ENCODE assay signal across 25 mouse cellular contexts in the genomic region with DNA sequence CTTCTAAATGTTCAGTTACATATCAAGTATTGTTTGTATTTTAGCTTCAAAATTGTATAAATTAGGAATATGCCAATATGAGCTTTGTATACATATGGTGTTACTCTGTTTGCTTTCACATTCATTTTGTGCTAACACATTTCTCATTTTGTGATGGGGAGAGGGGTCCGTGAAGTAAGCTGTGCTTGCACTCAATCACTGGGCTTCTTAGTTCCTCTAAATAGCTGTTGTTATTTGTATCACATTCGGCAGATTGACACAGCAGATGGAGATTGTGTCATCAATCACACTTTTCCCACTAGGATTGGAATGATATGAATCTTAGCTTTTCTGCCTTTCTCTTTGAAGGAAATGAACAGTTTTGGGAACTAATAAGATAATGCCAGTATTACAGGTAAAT. TPM values are rescaled to one million over a fixed set of nuclear protein-coding genes. Genes with fewer than 3 reads are reported as not detected.
DNase-seq lines count a peak whose midpoint lies in the region; ATAC-seq lines count a peak whose summit lies in the region.
"Had no signal": no experiment of that assay in that cellular context is flagged by ENCODE, and none has a peak within 500 bp of the region (broad histone marks: within the 10 kb centered on the region; RNA-seq: fewer than 3 reads in every experiment).

No protein-coding gene starts in this region.

- H3K4me1 ChIP-seq in forebrain, embryonic 14.5 days (ENCODE audit: control insufficient read depth, insufficient read depth, low read length), result no peaks in the 10 kb centered on the region
- H3K4me1 ChIP-seq in forebrain, embryonic 15.5 days, result no peaks in the 10 kb centered on the region
- H3K4me1 ChIP-seq: embryonic facial prominence, embryonic 10.5 days; heart, embryonic 15.5 days; hindbrain, embryonic 13.5 days had no signal

- no peaks in the 10 kb centered on the region for H3K27me3 ChIP-seq in forebrain, embryonic 14.5 days (replicated peaks; ENCODE audit: control insufficient read depth, insufficient read depth, low read length)
- no peaks in the 10 kb centered on the region for H3K27me3 ChIP-seq in forebrain, embryonic 15.5 days
- H3K27me3 ChIP-seq: heart, embryonic 15.5 days; hindbrain, embryonic 13.5 days had no signal

- WGBS in forebrain, embryonic 14.5 days, result 79% methylated on average over 2 of the region's 2 CpGs
- WGBS in forebrain, embryonic 15.5 days, result 61% methylated on average over 2 of the region's 2 CpGs

- no peak overlapping the region for H3K27ac ChIP-seq in forebrain, embryonic 14.5 days (ENCODE audit: low read depth, low read length)
- no peak overlapping the region for H3K27ac ChIP-seq in forebrain, embryonic 15.5 days (replicated peaks)
- H3K27ac ChIP-seq: embryonic facial prominence, embryonic 10.5 days; heart, adult 2 months; heart, embryonic 15.5 days; hindbrain, embryonic 13.5 days; hindbrain, postnatal 0 days had no signal

- no peak overlapping the region for H3K4me2 ChIP-seq in forebrain, embryonic 14.5 days (ENCODE audit: low read length)
- H3K4me2 ChIP-seq in forebrain, embryonic 15.5 days (replicated peaks), result no peak overlapping the region
- H3K4me2 ChIP-seq: heart, embryonic 11.5 days; heart, embryonic 15.5 days; hindbrain, embryonic 13.5 days had no signal

- peak; percentile 53 for DNase-seq in forebrain, embryonic 14.5 days (ENCODE audit: low spot score)
- peak; percentile 7 to 30 for DNase-seq in layer of hippocampus, adult 18-20 months (ENCODE audit: low spot score in 2 of 2)
- no peak for DNase-seq in layer of hippocampus, postnatal 10 days (ENCODE audit: low spot score in 2 of 2)
- peak; percentile 17 for DNase-seq in brain, adult 2 months (ENCODE audit: low read depth, low spot score)
- peak; percentile 17 for DNase-seq in layer of hippocampus, adult 9-10 months (ENCODE audit: low spot score)
- DNase-seq in yolk sac, embryonic 10.5 days (ENCODE audit: low spot score), result no peak
- DNase-seq: adrenal gland, postnatal 10 days; cerebellum, adult 2 months; cerebellum, postnatal 10 days; gastrocnemius, postnatal 14 days; heart, adult 2 months; heart, postnatal 14 days had no signal

- H3K9me3 ChIP-seq in forebrain, embryonic 14.5 days (replicated peaks; ENCODE audit: control insufficient read depth, low read length), result no peaks in the 10 kb centered on the region
- H3K9me3 ChIP-seq in forebrain, embryonic 15.5 days, result no peaks in the 10 kb centered on the region
- H3K9me3 ChIP-seq: embryonic facial prominence, embryonic 10.5 days; heart, embryonic 15.5 days; hindbrain, embryonic 13.5 days had no signal

- no peak overlapping the region for H3K4me3 ChIP-seq in forebrain, embryonic 14.5 days (ENCODE audit: low read depth, low read length)
- no peak overlapping the region for H3K4me3 ChIP-seq in forebrain, embryonic 15.5 days
- H3K4me3 ChIP-seq: embryonic facial prominence, embryonic 10.5 days; heart, adult 2 months; heart, embryonic 15.5 days; hindbrain, embryonic 13.5 days had no signal

- ATAC-seq in forebrain, embryonic 14.5 days, result no peak
- no peak for ATAC-seq in forebrain, embryonic 15.5 days (replicated peaks)
- ATAC-seq: hindbrain, postnatal 0 days had no signal

- H3K9ac ChIP-seq in forebrain, embryonic 14.5 days (ENCODE audit: low read length), result no peak overlapping the region
- no peak overlapping the region for H3K9ac ChIP-seq in forebrain, embryonic 15.5 days (replicated peaks)
- H3K9ac ChIP-seq: heart, embryonic 15.5 days; hindbrain, embryonic 13.5 days had no signal

- no peaks in the 10 kb centered on the region for H3K36me3 ChIP-seq in forebrain, embryonic 14.5 days (ENCODE audit: control insufficient read depth, insufficient read depth, low read length)
- no peaks in the 10 kb centered on the region for H3K36me3 ChIP-seq in forebrain, embryonic 15.5 days
- H3K36me3 ChIP-seq: embryonic facial prominence, embryonic 10.5 days; heart, embryonic 15.5 days; hindbrain, embryonic 13.5 days had no signal

RNA-seq across cellular contexts. Expression of gene H2afb1, which starts 21.5 kb away (rescaled TPM):
- polyA plus RNA-seq in forebrain, embryonic 14.5 days (2014; fragmentation: Nextera tagmentation; extraction: Ambion mirVana), result not detected in 2 replicates
- not detected in 2 replicates for polyA plus RNA-seq in forebrain, embryonic 15.5 days (2015; fragmentation: Nextera tagmentation; extraction: Ambion mirVana)
- not detected for total RNA-seq in layer of hippocampus, adult 18-20 months (2021)
- total RNA-seq in layer of hippocampus, postnatal 10 days (2021), result not detected
- total RNA-seq: adrenal gland, postnatal 10 days; adrenal gland, postnatal 4 days; gastrocnemius, adult 18-20 months; gastrocnemius, postnatal 14 days; heart, adult 2 months; heart, postnatal 14 days; hematopoietic stem cell, adult 5-6 weeks; hindbrain, postnatal 0 days; MEL had no signal
- polyA plus RNA-seq: C2C12; cerebellum, adult 2 months; embryonic facial prominence, embryonic 10.5 days; embryonic facial prominence, embryonic 14.5 days; gonadal fat pad, adult 2 months; heart, adult 2 months; heart, embryonic 11.5 days; heart, embryonic 15.5 days; hindbrain, embryonic 13.5 days; hindbrain, postnatal 0 days had no signal

Comparison
In these comparisons a context has a peak if more than half of its experiments do, and no peak if none do; other contexts are left out.
1. DNase-seq: peak in forebrain, embryonic 14.5 days (single experiment), layer of hippocampus, adult 18-20 months (2 of 2), brain, adult 2 months (single experiment) and layer of hippocampus, adult 9-10 months (single experiment); none in layer of hippocampus, postnatal 10 days (0 of 2) and yolk sac, embryonic 10.5 days (single experiment).